Mouse (Mus musculus): Measurements from ENCODE around the gene Gtf2a1l.

- no peak for TF ChIP-seq CTCF (IDR thresholded peaks at IDR 0.05; ENCODE audit: control insufficient read depth, insufficient read depth, insufficient read length)
- no peak for TF ChIP-seq MAX (IDR thresholded peaks at IDR 0.05)
- no peak for TF ChIP-seq MYOG (IDR thresholded peaks at IDR 0.05; ENCODE audit: control insufficient read depth, extremely low read depth, insufficient read length)
Observed at GRCm38 (mm10) chr17:88624386-88624785, 44.1 kb upstream of the Gtf2a1l start.

Measured in C2C12 (cell line).